Mouse (Mus musculus) neural tube, embryonic 10.5 days (tissue): Measurements from ENCODE around the gene Tex9.
"Not testable (repeated sequence)": the region's sequence is repeated elsewhere in the genome, so short reads cannot be mapped to it uniquely, and the experiment has no call there.

Experiments
- DNase-seq: peaks from one replicate; pipeline ENCODE4 v3.0.0-alpha.2; 2017; ENCODE audit warnings: low spot score; ENCODE audit errors: extremely low spot score

Gene Tex9

DNA sequence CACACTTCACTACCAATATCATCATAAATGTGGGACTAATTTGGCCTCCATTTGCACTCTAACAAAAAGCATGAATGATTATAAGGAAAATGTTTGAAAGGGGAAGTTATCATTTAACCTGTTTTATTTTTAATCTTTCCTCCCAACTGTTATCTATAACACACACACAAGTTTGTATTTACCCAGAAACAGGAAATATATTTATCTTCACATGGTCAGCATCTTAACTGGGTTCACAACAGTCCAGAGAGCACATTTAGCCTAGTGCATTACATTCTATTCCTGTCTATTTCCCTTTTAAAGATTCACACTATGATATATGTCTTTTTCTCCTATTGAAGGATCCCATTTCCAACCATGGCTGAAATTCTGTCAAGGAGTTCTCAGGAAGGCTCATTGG is 3.5 kb downstream of the Tex9 start:
- no peak for DNase-seq

DNA sequence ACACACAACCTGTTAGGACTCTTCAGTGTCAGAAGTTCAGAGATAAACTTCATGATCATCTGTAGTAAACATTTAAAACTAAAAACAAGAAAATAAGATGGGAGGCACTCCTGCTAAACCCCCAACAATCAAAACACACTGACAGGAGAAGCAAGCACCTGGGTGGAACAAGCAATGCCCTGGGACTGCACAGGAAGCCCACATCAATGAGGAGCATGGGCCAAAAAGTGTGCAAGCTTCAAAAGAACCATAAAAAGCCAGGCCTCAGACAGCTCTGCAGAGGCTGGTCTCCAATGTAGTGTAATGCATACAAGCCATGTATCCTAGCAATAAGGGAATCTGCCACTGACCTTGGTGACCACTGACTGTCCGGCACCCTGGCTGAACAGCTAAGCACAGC is 12.7 kb downstream of the Tex9 start:
- DNase-seq: no peak

DNA sequence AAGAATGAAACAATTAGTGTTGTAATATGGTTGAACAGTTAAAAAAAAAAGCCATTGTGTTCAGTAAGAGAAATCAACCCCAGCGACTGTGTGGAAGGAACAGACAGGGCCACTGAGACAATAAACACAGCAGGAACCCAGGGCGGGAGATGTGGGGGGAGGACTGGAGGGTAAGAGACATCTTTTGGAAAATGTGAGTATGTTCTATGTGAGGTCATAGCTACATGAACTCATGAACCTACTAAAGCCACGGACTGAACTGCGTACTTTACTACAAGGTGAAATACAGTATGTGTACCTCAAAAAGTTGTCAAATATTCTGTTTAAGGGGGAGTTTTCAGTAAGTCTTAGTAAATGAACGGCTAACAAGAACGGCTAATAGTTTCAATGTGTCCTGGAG is 14.7 kb downstream of the Tex9 start:
- DNase-seq: no peak

DNA sequence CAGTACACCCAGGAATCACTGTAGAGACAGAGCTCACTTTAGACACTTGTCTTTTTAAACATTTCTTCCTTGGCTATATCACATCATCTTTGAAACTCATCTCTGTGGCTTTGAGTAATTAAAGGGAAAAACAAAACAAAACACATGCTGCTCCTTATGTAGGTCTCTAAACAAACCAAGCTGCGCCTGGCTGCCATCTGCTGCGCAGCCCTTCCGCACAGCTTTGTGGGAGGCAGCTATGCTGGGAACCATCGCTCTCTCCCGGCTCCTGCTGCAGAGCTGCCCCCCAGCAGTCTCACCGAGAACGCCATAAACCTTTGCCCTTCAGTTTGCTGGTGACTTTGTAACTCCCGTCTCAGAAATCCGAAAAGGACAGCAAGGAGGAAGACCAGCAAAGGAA is 16.5 kb downstream of the Tex9 start:
- DNase-seq: no peak

DNA sequence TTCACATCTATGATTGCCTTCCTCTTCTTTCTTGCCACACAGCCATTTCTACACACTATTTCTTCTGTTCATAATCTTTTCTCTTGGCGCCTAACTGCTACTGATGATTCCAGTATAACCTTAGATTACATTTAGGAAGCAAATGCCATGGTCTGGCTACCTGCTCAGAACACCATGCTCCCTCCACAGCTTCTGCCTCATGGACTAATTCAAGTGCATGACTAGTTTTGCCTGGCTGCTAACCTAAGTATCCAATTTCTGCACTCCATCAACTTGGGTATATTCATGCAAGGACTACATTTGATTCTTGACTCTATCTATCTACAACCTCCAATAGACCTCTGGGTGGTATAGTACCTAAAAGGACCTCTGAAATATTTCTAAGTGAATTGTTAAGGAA is 22.2 kb downstream of the Tex9 start:
- no peak for DNase-seq

DNA sequence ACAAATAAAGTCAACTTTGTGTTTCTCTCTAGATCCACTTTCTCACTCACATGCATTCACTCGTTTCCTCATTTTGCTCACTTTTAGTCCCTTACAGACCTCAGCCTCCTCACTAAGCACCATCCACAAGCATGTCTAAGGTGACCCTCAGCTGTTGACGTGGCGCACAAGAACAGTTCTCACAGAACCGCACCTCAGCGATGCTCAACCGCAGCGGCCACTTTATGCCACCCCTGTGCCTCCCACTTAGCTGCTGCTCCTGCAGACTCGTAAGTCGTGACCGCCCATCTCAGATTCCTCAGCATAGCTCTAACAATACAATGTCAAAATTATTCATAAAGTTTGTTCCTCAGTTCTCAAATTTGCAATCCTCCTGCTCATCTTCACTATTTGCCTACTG is 23.4 kb downstream of the Tex9 start:
- no peak for DNase-seq

DNA sequence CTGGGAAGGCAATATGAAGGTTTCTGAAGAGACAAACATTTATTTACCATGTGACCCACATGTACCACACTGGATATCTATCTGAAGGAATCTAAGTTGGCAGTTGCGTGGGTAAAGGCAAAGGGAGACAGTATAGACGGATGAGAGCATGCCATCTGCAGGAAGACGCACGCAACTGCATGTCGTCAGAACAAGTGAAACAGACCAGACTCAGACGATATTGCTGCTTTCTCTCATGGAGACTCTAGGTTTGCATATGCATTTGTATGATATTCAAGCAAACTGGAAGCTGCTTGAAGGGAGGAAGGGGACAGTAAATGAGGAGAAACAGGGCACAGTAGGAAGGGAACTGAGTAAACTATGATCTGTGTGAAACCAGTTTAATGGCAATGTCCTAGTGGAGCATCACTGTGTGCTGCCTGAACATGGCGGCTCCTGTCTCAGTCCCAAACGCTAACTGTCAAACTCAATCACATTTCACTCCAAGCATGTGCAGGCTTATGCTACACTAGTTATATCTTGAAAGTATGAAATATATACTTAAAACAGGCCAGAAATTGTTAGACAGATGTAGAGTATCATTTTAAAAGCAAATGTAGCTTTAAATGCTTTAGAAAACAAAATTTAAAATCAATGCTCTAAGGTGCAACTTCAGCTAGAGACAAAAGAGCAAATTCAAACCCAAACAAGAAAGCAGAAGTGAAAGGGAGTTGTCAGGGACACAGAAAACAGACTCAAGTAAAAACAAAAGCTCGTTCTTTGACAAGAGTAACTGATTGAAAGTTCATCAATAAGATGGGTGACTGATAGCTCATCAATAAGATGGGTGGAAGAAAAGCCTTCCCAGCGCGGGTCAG is 24.2 kb downstream of the Tex9 start:
- DNase-seq: no peak

DNA sequence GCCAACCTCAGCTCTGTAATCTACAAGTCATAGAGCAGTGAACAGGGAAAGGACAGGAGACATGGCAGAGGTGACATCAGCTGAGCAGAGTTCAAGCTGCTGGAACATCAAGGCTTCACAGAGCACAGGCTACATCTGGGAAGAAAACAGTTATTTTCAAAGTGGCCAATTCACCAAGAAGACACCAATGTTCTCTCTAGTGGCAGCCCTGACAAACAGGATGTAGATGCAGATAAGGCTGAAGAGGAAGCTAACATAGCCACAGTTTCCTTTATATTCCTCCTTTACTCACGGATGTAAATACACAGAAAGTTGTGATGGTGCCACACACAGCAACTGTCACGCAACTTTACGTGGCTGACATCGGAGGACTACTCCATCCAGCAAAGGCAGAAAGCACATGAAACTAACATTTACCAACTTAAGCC is 26.2 kb downstream of the Tex9 start:
- DNase-seq: no peak

DNA sequence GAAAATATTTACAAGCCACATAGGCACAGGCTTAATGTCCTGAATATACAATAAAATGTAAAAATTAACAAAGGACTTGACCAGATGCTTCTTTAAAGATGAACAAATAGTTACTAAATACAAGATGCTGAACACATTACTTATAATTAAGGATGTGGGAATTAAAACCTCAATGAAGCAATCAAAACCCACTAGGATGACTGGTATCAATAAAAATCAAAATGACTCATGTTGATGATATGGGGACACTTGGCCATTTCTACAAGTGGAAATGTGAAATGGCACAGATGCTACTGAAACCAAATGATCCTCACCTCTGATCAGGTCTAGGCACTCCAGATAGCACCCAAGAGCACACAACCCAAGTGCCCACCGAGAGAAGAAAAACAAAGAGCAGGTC is 27.2 kb downstream of the Tex9 start:
- DNase-seq: no peak

DNA sequence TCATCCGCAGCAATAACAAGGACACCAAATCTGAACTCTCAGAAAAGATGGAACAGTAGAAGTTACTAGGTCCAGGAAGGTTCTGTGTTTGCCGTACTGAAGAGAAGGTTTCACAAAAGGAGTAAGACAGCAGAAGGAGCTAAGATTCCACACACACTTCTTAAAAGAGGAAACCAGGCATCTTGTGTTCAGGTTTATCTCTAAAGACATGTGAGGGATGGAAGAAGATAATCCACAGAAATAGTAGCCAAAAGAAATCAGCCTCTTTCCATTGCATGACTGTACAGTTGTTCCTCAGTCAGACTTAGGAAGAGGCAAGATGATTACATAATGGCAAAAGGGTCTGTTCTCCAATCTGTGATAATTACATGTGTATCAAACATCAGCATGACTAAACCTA is 29.6 kb downstream of the Tex9 start:
- no peak for DNase-seq

DNA sequence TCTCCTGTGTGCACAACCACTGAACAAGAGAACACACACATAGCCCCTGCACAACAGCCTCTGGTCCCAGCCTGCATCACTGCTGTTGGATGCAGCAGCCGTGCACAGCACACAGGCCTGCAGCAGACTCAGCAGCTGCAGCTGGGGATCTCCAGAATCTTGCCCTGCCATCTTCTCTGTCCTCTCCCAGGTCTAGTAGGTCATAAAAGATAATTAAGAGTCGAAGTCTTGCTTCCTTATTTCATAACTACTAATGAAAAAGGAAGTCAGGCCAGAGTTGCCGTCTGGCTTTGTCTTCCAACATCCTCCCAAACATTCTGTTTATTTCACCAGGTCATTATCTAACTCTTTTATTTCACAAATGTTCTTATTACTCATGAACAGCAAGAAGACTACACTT is 31.2 kb downstream of the Tex9 start:
- DNase-seq: no peak

DNA sequence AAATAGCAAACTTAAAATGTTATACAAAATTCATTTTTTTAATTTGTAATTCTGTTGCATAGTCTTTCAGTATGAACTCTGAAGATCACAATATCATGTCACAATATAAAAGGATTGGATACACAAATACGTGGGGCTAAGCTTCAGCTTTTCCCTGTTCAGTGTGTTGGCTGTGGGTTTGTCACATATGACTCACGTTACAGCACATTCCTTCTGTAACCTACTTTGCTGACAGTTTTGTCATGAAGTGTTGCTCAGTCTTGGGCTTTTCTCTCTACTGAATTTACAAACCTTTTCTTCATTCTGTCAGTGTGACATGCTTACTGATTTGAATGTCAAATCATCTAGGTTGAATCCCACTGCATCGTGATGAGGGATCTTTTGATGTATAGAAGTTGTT is 32.3 kb downstream of the Tex9 start:
- no peak for DNase-seq

DNA sequence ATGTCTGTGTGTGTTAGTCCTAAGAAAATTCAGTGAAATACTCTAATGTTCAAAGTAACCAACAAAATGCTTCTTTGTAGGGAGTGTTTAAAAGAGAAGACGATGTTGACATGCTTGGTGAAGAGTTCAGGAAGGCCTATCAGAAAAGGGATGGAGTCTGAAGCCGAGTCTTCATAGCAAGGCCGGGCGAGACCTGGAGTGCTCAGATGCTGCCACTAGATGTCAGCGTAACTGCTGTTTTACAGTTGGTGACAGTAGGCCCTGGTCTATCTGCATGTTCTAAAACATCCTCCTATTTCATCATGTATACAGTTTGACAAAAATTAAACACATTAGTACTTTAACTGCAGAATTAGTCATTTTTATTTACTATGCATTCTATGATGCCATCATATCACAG is 33.8 kb downstream of the Tex9 start:
- DNase-seq: peak; percentile 35

DNA sequence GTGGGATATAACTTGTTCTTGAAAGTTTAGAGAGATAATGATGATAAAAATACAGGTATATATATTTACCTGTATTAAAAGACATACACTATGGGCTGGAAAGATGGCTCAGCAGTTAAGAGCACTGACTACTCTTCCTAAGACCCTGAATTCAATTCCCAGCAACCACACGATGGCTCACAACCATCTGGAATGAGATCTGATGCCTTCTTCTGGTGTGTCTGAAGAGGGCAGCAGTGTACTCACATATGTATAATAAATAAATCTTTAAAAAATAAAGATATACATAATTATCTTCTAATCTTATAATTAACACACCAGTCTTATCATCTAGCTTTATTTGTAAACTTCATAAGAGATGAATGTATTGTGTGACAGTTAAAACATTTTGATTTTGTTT is 35.6 kb downstream of the Tex9 start:
- DNase-seq: no peak

DNA sequence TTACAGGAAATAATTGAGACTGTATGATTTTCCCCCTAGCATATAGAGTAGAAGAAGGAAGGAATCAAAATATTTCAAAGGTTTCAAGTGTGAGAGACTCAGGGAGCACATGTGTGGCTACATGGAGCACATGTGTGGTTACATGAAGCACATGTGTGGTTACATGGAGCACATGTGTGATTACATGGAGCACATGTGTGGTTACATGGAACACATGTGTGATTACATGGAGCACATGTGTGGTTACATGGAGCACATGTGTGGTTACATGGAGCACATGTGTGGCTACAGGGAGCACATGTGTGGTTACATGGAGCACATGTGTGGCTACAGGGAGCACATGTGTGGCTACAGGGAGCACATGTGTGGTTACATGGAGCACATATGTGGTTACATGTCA is 37.7 kb downstream of the Tex9 start:
- DNase-seq: not testable (repeated sequence)

DNA sequence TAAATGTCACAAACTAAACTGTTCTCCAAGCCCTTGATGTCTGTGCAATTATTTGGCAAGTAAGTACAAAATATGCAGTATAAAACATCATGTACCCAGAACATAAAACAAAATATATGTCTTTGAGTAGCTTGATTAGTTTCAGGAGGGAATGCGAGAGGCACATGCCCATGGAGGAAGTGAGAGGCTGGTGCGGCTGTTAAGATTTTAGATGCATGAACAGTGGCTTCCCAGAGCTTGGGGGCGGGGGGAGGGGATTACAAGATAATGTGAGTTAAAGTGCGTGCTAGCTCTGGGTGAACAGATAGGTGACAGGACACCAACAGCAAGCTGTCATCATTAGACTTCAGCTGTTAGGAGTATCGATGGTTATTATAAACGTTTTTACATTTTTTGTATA is 40.9 kb downstream of the Tex9 start:
- DNase-seq: no peak

DNA sequence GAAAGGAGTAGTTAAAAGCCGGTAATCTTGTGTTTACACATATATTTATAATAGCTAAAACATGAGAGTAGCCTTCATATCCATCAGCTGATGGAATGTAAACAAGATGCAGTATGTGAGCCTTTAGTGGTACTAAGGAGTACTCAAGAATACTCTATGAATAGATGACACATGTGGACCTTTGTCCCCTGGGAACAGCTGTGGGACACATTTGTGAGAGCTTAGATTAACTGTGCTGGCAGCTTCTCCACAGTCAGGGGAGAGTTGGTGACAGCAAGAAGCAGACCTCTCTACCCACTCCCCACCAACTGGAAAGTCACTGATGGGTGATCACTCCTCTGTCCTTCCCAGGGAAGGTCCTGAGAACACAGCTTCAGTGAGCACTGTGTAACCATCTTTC is 41.6 kb downstream of the Tex9 start:
- DNase-seq: no peak

DNA sequence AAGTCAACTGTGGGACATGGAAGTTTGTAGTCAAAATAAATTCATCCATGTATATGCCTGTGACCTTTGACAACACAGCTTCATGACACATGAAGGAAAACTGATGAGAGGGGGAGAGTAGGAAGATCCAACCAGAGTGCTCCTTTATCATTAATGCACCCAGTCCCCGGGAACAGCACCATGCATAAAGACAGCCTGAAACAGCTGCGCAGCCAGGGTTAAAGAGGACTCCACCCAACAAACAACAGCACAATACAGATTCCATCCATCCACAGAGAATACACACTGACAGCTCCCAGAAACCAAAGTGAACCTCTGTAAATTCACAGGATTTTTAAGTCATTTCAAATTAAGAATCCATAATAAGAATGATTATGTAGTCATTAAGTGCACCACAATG is 42.2 kb downstream of the Tex9 start:
- no peak for DNase-seq

DNA sequence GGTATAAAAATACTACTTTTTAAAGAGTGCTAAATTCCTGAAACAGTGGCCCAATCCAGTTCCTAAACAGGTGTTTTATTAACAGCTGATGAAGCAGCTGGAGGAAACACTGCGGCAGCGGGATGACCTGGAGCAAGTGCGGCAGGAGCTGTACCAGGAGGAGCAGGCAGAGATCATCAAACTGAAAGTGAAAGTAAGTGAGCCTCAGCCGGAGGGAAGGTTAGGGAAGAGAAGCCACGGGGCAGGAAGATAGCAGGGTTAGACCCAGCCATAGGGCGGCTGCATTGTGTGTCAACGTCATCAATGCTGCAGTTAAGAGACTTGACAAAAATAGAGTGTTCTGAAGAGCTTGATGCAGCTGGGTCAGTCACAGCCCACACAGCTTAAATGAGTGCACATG is 42.6 kb downstream of the Tex9 start:
- no peak for DNase-seq

DNA sequence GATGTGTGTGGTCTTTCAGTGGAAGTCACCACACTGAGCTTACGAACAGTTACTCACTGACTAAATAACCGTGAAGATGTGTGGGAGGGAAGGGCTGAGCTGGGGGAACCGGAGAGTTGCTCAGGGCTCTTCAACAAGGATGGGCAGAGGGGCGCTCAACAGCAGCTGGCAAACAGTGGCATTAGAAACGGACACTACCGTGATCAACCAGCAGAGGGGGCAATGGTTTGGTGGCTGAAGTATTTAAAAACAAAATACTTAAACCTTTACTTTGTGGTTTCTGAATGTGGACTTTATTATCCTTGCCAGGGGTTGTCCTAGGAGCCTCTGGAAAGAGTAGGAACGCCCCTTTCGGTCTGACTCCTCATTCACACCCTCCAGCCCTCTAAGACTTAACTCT is 44.0 kb downstream of the Tex9 start:
- DNase-seq: peak; percentile 56

DNA sequence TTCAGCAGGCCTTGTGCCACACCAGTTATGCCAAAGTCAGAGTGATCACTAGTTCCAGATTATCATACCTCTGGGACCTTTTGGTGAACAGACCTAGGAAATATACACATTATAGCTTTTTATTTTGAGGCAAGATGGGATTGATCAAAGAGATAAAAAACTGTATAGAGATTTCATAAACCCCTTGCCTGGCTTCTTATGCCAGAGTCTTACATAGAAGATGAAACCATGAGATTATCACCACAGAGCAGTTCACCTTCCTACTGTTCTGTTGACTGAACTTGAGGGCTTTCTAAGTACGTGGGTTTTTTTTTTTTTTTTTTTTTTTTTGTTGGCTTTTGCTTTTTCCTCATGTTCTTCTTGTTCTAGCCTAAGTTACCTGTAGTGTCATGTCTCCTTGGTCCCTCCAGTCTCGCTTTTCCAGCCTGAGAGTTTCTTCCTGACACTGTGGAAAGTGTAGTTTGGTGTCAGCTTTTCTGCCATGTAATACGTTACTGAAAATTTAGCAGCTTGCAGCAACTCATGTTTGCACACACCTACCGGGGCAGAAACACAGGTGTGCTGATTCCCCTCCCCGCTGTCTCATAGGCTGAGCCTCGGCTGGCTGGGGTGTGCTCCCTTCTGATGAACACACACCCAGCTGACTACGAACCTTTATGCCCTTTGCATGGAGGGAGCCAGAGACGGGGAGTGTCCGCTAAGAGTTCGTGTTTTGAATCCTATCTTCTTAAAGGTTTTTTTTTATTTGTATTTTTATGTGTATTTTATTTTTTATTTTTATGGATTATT is 49.9 kb downstream of the Tex9 start:
- no peak for DNase-seq

DNA sequence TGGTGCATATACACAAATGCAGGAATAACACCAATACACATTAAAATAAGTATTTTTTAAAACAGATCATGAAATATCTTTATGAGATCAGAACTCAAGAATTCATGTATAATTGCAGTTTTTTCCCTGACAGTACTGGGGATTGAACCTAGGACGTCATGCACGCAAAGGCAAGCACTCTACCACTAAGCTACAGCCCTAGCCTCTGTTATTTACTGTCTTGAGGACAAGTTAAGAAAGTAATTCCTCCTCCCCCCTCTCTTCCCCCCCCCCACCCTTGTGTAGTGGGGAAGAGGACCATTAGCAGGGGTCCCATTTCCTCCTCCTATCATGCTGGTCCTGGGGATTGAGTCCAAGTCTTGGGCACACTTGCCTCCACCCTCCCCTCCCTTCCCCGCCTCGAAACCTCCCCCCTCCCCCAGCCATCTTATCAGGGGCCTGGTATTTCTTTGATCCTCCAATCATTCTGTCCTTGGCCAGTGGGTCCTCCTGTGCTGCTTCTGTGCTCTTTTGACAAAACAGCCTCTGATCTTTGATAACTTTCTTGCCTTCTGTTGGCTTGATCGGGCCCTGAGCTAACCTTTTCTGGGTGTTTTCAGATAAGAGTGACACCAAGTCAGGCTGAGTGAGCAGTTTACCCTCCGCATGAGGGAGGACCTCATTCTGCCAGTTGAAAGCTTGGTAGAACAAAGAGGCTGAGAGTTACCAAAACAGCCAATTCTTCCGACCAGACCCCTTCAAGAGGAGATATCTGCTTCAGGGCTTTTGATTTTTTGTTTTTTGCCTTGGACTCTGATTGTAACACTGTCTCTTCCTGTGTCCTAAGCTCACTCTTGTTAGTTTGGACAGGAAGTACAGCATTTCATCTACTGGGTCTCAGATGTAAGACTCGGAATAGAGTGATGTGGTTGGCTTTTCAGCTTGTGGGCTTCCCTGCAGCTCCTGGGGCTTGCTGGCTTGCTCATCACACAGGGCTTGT is 50.8 kb downstream of the Tex9 start:
- DNase-seq: no peak
